Mouse (Mus musculus) CH12.LX (cell line): Measurements from ENCODE around the gene Gtf3c5.

ENCODE experiments used
- CTCF ChIP-seq, 2 experiments: IDR thresholded peaks in 1 of 2; conservative IDR thresholded peaks in 1 of 2; 2 replicates each; pipeline ENCODE4 v1.5.1; 2011 to 2012; ENCODE audit warnings: low read depth in 2 of 2, low read length in 2 of 2, improper control_type of control experiment in 1 of 2, inconsistent platforms in 1 of 2, mild to moderate bottlenecking in 1 of 2, moderate library complexity in 1 of 2
- EP300 ChIP-seq: IDR thresholded peaks from 2 replicates; pipeline ENCODE4 v1.6.1; 2011; ENCODE audit warnings: low read length, improper control_type of control experiment
- JUND ChIP-seq: conservative IDR thresholded peaks from 2 replicates; pipeline ENCODE4 v1.6.1; 2011; ENCODE audit warnings: low read depth, low read length, improper control_type of control experiment
- TCF12 ChIP-seq: IDR thresholded peaks from 2 replicates; pipeline ENCODE4 v1.6.1; 2014; ENCODE audit warnings: low read depth, mild to moderate bottlenecking, inconsistent platforms, low read length, improper control_type of control experiment
- USF1 ChIP-seq: IDR thresholded peaks from 2 replicates; pipeline ENCODE4 v1.6.1; 2014; ENCODE audit warnings: low read depth, mild to moderate bottlenecking, inconsistent platforms, low read length, improper control_type of control experiment

- TF ChIP-seq JUND (no peak), USF1 (no peak), CTCF (conservative IDR thresholded peaks at IDR 0.05 in 1 of 2, IDR thresholded peaks at IDR 0.05 in 1 of 2; ENCODE audit: low read depth in 2 of 2, low read length in 2 of 2) (no peak), EP300 (no peak), TCF12 (no peak)
Measured at GRCm38 (mm10) chr2:28585730-28586129, 2.2 kb upstream of the Gtf3c5 start.
